Comparison of ENCODE assay signal across 29 mouse cellular contexts in the genomic region with DNA sequence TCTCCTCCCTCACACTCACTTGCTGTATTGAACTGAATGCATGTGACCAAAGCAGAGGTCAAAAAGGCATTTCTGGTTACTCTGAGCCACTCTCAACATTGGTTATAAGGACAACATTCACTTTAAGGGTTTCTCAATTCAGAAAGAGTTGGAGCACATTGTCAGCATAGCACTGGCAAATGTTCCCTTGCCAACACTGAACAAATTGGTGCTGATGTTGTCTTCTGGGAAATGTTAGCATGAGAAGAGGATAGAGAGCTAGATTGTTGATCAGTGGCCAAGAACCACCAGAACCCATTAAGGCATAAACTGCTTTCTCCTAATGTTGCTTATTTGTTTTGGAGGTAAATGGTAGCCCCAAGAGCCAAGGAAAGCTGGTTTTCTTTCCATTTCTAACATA.
A peak's percentile ranks its signal among the peaks of the same experiment; 100 is the strongest.
DNase-seq lines count a peak whose midpoint lies in the region; ATAC-seq lines count a peak whose summit lies in the region.
"Had no signal": no experiment of that assay in that cellular context is flagged by ENCODE, and none has a peak within 500 bp of the region (broad histone marks: within the 10 kb centered on the region; RNA-seq: fewer than 3 reads in every experiment).

No protein-coding gene starts in this region.

- ATAC-seq in embryonic facial prominence, embryonic 14.5 days (ENCODE audit: low read depth), result no peak
- ATAC-seq in erythroid progenitor cell, adult 5-6 weeks (replicated peaks; ENCODE audit: low FRiP score, poor library complexity, severe bottlenecking), result no peak
- ATAC-seq: activated CD4-positive, CD25-positive, alpha-beta regulatory T cell, adult 4 months; forebrain, embryonic 14.5 days; forebrain, postnatal 0 days; intestine, postnatal 0 days had no signal

- H3K9ac ChIP-seq in embryonic facial prominence, embryonic 14.5 days (ENCODE audit: low read depth, low read length), result no peak overlapping the region
- H3K9ac ChIP-seq: embryonic facial prominence, embryonic 15.5 days; forebrain, postnatal 0 days; hindbrain, embryonic 12.5 days; hindbrain, embryonic 15.5 days had no signal

- no peak overlapping the region for H3K4me2 ChIP-seq in embryonic facial prominence, embryonic 14.5 days (ENCODE audit: low read depth, low read length)
- H3K4me2 ChIP-seq: embryonic facial prominence, embryonic 15.5 days; heart, embryonic 11.5 days; hindbrain, embryonic 12.5 days; hindbrain, embryonic 15.5 days had no signal

- peak; percentile 62 for DNase-seq in embryonic facial prominence, embryonic 14.5 days (ENCODE audit: low spot score)
- no peak for DNase-seq in embryonic facial prominence, embryonic 10.5 days (ENCODE audit: low spot score)
- DNase-seq in 3T3-L1 (ENCODE audit: low read depth, low spot score) (peak; percentile 67), adipocyte (ENCODE audit: low spot score) (peak; percentile 74)
- DNase-seq in fibroblast of lung, adult 2 months (ENCODE audit: low read depth), result peak; percentile 86
- DNase-seq in right cerebral cortex, postnatal 4 days, result no peak
- DNase-seq: adrenal gland, postnatal 10 days; adrenal gland, postnatal 36 days; B cell, adult 2 months; cerebellum, adult 11 months; cerebellum, adult 8-10 months; cerebellum, postnatal 10 days; cerebellum, postnatal 36 days; embryo, embryonic 11 days; forebrain, postnatal 0 days; gastrocnemius, adult 2 months; gastrocnemius, postnatal 14 days; heart, adult 2 months had no signal

- no peaks in the 10 kb centered on the region for H3K36me3 ChIP-seq in embryonic facial prominence, embryonic 14.5 days (ENCODE audit: control insufficient read depth, insufficient read depth, low read length)
- no peaks in the 10 kb centered on the region for H3K36me3 ChIP-seq in embryonic facial prominence, embryonic 10.5 days (replicated peaks)
- H3K36me3 ChIP-seq: embryonic facial prominence, embryonic 15.5 days; G1E; hindbrain, embryonic 12.5 days; hindbrain, embryonic 15.5 days had no signal

- no peaks in the 10 kb centered on the region for H3K9me3 ChIP-seq in embryonic facial prominence, embryonic 14.5 days (ENCODE audit: control insufficient read depth, low read length)
- H3K9me3 ChIP-seq in embryonic facial prominence, embryonic 10.5 days, result no peaks in the 10 kb centered on the region
- H3K9me3 ChIP-seq: embryonic facial prominence, embryonic 15.5 days; G1E; hindbrain, embryonic 12.5 days; hindbrain, embryonic 15.5 days had no signal

- H3K4me3 ChIP-seq in embryonic facial prominence, embryonic 14.5 days (ENCODE audit: low read depth, low read length), result no peak overlapping the region
- no peak overlapping the region for H3K4me3 ChIP-seq in embryonic facial prominence, embryonic 10.5 days
- H3K4me3 ChIP-seq: embryonic facial prominence, embryonic 15.5 days; erythroblast, embryonic 14.5 days; gastrocnemius, adult 2 months; heart, adult 2 months; hindbrain, embryonic 12.5 days; hindbrain, embryonic 15.5 days had no signal

- H3K27ac ChIP-seq in embryonic facial prominence, embryonic 14.5 days (replicated peaks; ENCODE audit: low read depth, low read length), result no peak overlapping the region
- H3K27ac ChIP-seq in embryonic facial prominence, embryonic 10.5 days (replicated peaks), result no peak overlapping the region
- H3K27ac ChIP-seq: embryonic facial prominence, embryonic 15.5 days; gastrocnemius, adult 2 months; heart, adult 2 months; hindbrain, embryonic 12.5 days; hindbrain, embryonic 15.5 days had no signal

- H3K27me3 ChIP-seq in embryonic facial prominence, embryonic 14.5 days (replicated peaks; ENCODE audit: control insufficient read depth, insufficient read depth, low read length), result no peaks in the 10 kb centered on the region
- no peaks in the 10 kb centered on the region for H3K27me3 ChIP-seq in embryonic facial prominence, embryonic 10.5 days (replicated peaks; ENCODE audit: low read depth, poor library complexity, severe bottlenecking)
- H3K27me3 ChIP-seq: CH12.LX; embryonic facial prominence, embryonic 15.5 days; hindbrain, embryonic 12.5 days; hindbrain, embryonic 15.5 days had no signal

- no peaks in the 10 kb centered on the region for H3K4me1 ChIP-seq in embryonic facial prominence, embryonic 14.5 days (ENCODE audit: control insufficient read depth, insufficient read depth, low read length)
- no peaks in the 10 kb centered on the region for H3K4me1 ChIP-seq in embryonic facial prominence, embryonic 10.5 days
- H3K4me1 ChIP-seq: embryonic facial prominence, embryonic 15.5 days; hindbrain, embryonic 12.5 days had no signal

Comparison
In these comparisons a context has a peak if more than half of its experiments do, and no peak if none do; other contexts are left out.
1. DNase-seq: peak in embryonic facial prominence, embryonic 14.5 days (single experiment), 3T3-L1 (single experiment), adipocyte (single experiment) and fibroblast of lung, adult 2 months (single experiment); none in embryonic facial prominence, embryonic 10.5 days (single experiment) and right cerebral cortex, postnatal 4 days (single experiment).